Mouse (Mus musculus): ENCODE measurements around the gene Faah.

- TF ChIP-seq TCF12 (IDR thresholded peaks at IDR 0.05; ENCODE audit: insufficient read depth, poor library complexity, severe bottlenecking) (no peak), POLR2A (IDR thresholded peaks at IDR 0.05; ENCODE audit: insufficient read length, low read depth) (no peak), MYOG (IDR thresholded peaks at IDR 0.05; ENCODE audit: control insufficient read depth in 1 of 3, insufficient read depth in 1 of 3, insufficient read length in 2 of 3, low read depth in 2 of 3) (no peak), USF1 (IDR thresholded peaks at IDR 0.05; ENCODE audit: low read depth) (no peak)
Observed at GRCm38 (mm10) chr4:115989382-115989781, 28.3 kb downstream of the Faah start.
